Mouse (Mus musculus): Measurements from ENCODE around the gene Pus7. TPM values are rescaled to one million over a fixed set of nuclear protein-coding genes. Genes with fewer than 3 reads are reported as not detected.

Gene Pus7
- polyA plus RNA-seq (2011; ENCODE audit: insufficient read length, low read depth, missing spikeins), result 32.6 and 36.5 TPM in 2 replicates

GRCm38 (mm10) chr5:23782931-23783877 lies at the start of gene Pus7:
Pus7 (minus strand) TSS chr5:23783711.
- H3K4me1 ChIP-seq (ENCODE audit: control insufficient read depth, insufficient read depth, low read length), result no peaks in the 10 kb centered on the region
- H3K27ac ChIP-seq (ENCODE audit: insufficient read depth, low read length), result peak within 1 kb of the TSS; percentile 28
- peak within 1 kb of the TSS; percentile 86 for H3K4me3 ChIP-seq (ENCODE audit: insufficient read depth, low read length)
- TF ChIP-seq CTCF (IDR thresholded peaks at IDR 0.05; ENCODE audit: borderline replicate concordance, insufficient read depth, low read length) (no peak), POLR2A (IDR thresholded peaks at IDR 0.05; ENCODE audit: low read depth, low read length) (peak; percentile 88)

GRCm38 (mm10) chr5:23830897-23831752 lies 47.6 kb upstream of the Pus7 start:
- no peaks in the 10 kb centered on the region for H3K4me1 ChIP-seq (ENCODE audit: control insufficient read depth, insufficient read depth, low read length)
- no peak overlapping the region for H3K4me3 ChIP-seq (ENCODE audit: insufficient read depth, low read length)
- H3K27ac ChIP-seq (ENCODE audit: insufficient read depth, low read length), result no peak overlapping the region
- TF ChIP-seq CTCF (IDR thresholded peaks at IDR 0.05; ENCODE audit: borderline replicate concordance, insufficient read depth, low read length), result no peak
- no peak for TF ChIP-seq POLR2A (IDR thresholded peaks at IDR 0.05; ENCODE audit: low read depth, low read length)

DNA sequence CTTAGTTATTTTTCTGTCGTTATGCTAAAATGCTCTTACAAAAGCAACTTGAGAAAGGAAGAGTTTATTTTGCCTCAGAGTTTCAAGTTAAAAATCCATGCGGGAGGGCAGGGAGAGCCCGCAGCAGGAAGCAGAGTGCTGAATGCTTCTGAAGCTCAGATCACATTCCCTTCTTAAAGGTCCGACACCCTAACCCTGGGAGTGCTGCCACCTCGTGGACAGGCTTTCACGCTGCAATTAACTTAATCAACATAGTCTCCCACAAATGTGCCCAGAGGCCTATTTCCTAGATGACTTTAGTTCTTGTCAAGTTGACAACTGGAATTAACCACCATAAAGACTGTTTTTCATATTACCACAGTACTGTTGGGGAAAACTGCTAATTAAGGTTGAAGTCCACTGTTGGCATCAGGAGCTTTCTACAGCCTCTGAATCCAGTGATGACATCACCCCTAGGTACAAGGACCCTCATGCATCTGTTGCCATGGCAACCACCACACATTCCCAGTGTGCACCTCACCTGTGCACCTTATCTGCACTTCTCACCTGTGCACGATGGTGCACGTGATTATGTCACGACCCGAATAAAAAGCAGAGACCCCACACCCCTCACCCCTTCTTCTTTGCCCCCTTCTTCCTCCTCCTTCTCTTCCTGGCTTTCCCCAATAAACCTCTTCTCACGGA lies 43.0 kb upstream of the Pus7 start:
- H3K27ac ChIP-seq (ENCODE audit: insufficient read depth, low read length), result no peak overlapping the region
- no peaks in the 10 kb centered on the region for H3K4me1 ChIP-seq (ENCODE audit: control insufficient read depth, insufficient read depth, low read length)
- TF ChIP-seq POLR2A (IDR thresholded peaks at IDR 0.05; ENCODE audit: low read depth, low read length) (no peak), CTCF (IDR thresholded peaks at IDR 0.05; ENCODE audit: borderline replicate concordance, insufficient read depth, low read length) (peak; percentile 69; the same call in 1 of the 2 replicates)
- H3K4me3 ChIP-seq (ENCODE audit: insufficient read depth, low read length), result no peak overlapping the region

- H3K27ac ChIP-seq (ENCODE audit: insufficient read depth, low read length), result no peak overlapping the region
- no peak overlapping the region for H3K4me3 ChIP-seq (ENCODE audit: insufficient read depth, low read length)
- no peak for TF ChIP-seq CTCF (IDR thresholded peaks at IDR 0.05; ENCODE audit: borderline replicate concordance, insufficient read depth, low read length)
- no peak for TF ChIP-seq POLR2A (IDR thresholded peaks at IDR 0.05; ENCODE audit: low read depth, low read length)
- no peaks in the 10 kb centered on the region for H3K4me1 ChIP-seq (ENCODE audit: control insufficient read depth, insufficient read depth, low read length)
These were observed 40.7 kb upstream of the Pus7 start for GRCm38 (mm10) chr5:23824171-23824733.

DNA sequence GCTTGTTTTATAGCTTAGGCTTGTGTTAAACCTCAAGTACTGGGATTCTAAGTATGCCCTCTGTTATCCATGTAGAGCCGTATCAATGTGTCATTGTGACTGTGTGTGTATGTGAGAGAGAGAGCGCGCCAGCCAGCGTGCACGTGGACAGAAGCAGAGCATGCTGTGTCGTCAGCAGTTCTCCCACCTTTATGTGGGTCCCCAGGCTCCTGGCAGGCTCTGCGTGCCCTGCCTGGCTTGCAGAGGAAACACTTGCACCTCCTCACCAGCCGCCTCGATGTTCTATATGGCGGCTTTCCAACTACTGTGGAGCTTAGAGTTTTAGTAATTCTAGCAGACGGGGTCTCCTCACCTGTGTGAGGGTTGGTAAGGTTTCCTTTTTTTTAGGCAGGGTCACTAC lies 38.8 kb upstream of the Pus7 start:
- Histone ChIP-seq H3K27ac (ENCODE audit: insufficient read depth, low read length) (no peak overlapping the region), H3K4me1 (ENCODE audit: control insufficient read depth, insufficient read depth, low read length) (no peaks in the 10 kb centered on the region), H3K4me3 (ENCODE audit: insufficient read depth, low read length) (no peak overlapping the region)
- TF ChIP-seq CTCF (IDR thresholded peaks at IDR 0.05; ENCODE audit: borderline replicate concordance, insufficient read depth, low read length) (no peak), POLR2A (IDR thresholded peaks at IDR 0.05; ENCODE audit: low read depth, low read length) (no peak)

DNA sequence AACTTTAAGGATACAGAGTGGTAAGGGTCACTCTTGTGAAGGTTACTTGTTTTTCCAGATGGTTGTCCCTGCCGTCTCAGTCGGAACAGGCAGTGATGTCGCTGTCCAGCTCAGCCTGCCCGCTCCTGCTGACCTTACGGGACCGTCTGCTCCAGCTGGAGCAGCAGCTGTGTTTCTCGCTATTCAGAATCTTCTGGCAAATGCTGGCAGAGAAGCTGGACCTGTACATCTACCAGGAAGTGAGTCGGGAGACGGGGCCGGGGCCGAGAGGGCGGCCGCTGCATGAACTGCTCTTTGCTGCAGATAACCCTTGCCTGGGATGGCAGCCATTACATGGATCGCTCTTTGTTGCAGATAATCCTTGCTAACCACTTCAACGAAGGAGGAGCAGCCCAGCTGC lies 33.2 kb upstream of the Pus7 start:
- Histone ChIP-seq H3K4me1 (ENCODE audit: control insufficient read depth, insufficient read depth, low read length) (no peaks in the 10 kb centered on the region), H3K4me3 (ENCODE audit: insufficient read depth, low read length) (no peak overlapping the region)

GRCm38 (mm10) chr5:23814841-23815240 lies 31.3 kb upstream of the Pus7 start:
- no peak overlapping the region for H3K27ac ChIP-seq (ENCODE audit: insufficient read depth, low read length)
- no peak overlapping the region for H3K4me3 ChIP-seq (ENCODE audit: insufficient read depth, low read length)
- TF ChIP-seq CTCF (IDR thresholded peaks at IDR 0.05; ENCODE audit: borderline replicate concordance, insufficient read depth, low read length) (no peak), POLR2A (IDR thresholded peaks at IDR 0.05; ENCODE audit: low read depth, low read length) (no peak)
- no peaks in the 10 kb centered on the region for H3K4me1 ChIP-seq (ENCODE audit: control insufficient read depth, insufficient read depth, low read length)

More for the DNA sequence above, 33.2 kb upstream of the Pus7 start:
- no peak for TF ChIP-seq POLR2A (IDR thresholded peaks at IDR 0.05; ENCODE audit: low read depth, low read length)
- no peak for TF ChIP-seq CTCF (IDR thresholded peaks at IDR 0.05; ENCODE audit: borderline replicate concordance, insufficient read depth, low read length)
- no peak overlapping the region for H3K27ac ChIP-seq (ENCODE audit: insufficient read depth, low read length)

DNA sequence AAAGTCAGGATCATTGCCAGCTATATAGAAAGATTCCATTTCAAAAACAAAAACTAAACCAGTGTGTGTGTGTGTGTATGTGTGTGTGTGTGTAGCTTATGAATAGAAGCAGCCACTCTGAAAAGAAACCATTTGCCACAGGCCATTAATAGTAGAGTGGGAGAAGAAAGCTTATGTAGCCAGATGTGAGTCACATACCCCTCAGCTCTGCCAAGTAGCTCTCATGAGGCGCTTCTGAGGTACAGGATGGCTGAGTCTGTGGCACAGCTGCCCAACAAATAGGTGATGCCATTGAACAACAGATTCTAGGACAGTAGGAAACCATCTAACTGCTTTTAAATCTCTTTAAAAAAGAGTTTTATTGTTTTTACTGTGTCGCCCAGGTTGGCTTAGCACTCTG lies 9.2 kb upstream of the Pus7 start:
- H3K27ac ChIP-seq (ENCODE audit: insufficient read depth, low read length), result no peak overlapping the region
- TF ChIP-seq CTCF (IDR thresholded peaks at IDR 0.05; ENCODE audit: borderline replicate concordance, insufficient read depth, low read length) (no peak), POLR2A (IDR thresholded peaks at IDR 0.05; ENCODE audit: low read depth, low read length) (no peak)
- no peak overlapping the region for H3K4me3 ChIP-seq (ENCODE audit: insufficient read depth, low read length)
- H3K4me1 ChIP-seq (ENCODE audit: control insufficient read depth, insufficient read depth, low read length), result no peaks in the 10 kb centered on the region

GRCm38 (mm10) chr5:23789078-23789612 lies 5.6 kb upstream of the Pus7 start:
- no peak overlapping the region for H3K27ac ChIP-seq (ENCODE audit: insufficient read depth, low read length)
- H3K4me3 ChIP-seq (ENCODE audit: insufficient read depth, low read length), result no peak overlapping the region
- H3K4me1 ChIP-seq (ENCODE audit: control insufficient read depth, insufficient read depth, low read length), result no peaks in the 10 kb centered on the region
- TF ChIP-seq POLR2A (IDR thresholded peaks at IDR 0.05; ENCODE audit: low read depth, low read length) (no peak), CTCF (IDR thresholded peaks at IDR 0.05; ENCODE audit: borderline replicate concordance, insufficient read depth, low read length) (no peak)

All from embryonic fibroblast, embryonic 13.5 days (primary cell).